Mouse (Mus musculus): ENCODE measurements around the gene Sptan1. TPM values are rescaled to one million over a fixed set of nuclear protein-coding genes. Genes with fewer than 3 reads are reported as not detected.
"Not testable (repeated sequence)": the region's sequence is repeated elsewhere in the genome, so short reads cannot be mapped to it uniquely, and the experiment has no call there.

Gene Sptan1
- total RNA-seq, 2 experiments from 2014 or later, result 940 to 943 TPM

DNA sequence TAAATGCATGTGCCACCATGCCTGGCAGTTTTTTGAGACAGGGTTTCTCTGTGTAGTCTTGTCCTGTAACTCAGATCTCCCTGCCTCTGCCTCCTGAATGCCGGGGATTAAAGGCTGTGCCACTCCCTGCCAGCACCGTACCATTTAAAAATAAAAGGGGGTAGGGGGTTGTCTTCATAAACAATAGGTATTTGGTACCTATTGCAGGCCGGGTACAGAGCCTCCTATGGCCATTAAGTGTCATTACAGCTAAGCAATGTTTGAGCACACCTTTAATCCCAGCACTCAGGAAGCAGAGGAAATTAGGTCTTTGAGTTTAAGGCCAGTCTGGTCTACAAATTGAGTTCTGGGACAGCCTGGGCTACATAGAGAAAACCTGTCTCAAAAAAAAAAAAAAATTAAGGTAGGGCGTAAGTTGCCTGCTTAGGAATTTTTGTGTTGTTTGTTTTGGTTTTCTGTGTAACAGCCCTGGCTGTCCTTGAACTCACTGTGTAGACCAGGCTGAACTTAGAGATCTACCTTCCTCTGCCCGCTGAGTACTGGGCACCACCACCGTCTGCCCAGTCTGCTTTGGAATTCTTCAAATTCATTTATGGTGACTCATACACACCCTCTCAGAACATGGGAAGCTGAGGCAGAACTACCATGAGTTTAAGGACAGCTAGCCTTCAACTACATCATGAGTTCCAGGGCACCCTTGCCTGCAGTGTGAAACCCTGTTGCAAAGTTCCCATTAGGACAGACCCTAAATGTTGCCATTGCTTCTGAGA lies 86.8 kb downstream of the Sptan1 start:
- intact Hi-C loops (cut with DNase I), result no loop called here

DNA sequence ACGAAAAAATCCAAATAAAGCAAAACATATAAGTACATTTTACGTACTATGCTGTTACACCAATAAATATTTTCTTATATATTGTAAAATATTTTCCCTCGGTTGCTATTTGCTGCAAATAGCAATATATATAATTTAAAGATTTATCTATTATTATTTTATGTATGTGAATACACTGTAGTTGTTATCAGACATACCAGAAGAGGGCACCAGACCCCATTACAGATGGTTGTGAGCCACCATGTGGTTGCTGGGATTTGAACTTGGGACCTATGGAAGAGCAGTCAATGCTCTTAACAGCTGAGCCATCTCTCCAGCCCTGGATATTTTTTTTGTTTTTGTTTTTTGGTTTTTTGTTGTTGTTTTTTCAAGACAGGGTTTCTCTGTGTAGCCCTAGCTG lies 90.0 kb downstream of the Sptan1 start:
- DNase-seq (ENCODE audit: low spot score in 2 of 2); intact Hi-C loops (cut with DNase I): not testable (repeated sequence)

More for the DNA sequence above, 86.8 kb downstream of the Sptan1 start:
- no peak for DNase-seq (ENCODE audit: low spot score in 2 of 2)

DNA sequence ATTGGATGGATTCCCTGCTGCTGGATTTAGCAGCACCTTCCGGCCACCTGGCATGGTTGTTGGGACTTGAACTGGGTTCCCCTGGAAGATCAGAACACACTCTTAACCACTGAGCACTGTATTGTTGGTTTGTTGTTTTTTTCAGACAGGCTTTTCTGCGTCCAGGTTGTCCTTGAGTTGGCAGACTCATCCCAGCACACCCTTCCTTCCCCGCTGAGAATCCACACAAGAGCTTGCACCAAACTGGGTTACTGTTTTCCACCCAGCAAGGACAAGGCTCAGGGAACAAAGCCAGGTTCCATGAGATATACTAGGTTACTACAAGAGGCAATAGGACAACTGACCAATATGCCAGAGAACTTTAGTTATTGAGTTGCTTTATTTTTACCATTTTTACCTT lies 91.4 kb downstream of the Sptan1 start:
- no peak for DNase-seq (ENCODE audit: low spot score in 2 of 2)
- intact Hi-C loops (cut with DNase I), result no loop called here

DNA sequence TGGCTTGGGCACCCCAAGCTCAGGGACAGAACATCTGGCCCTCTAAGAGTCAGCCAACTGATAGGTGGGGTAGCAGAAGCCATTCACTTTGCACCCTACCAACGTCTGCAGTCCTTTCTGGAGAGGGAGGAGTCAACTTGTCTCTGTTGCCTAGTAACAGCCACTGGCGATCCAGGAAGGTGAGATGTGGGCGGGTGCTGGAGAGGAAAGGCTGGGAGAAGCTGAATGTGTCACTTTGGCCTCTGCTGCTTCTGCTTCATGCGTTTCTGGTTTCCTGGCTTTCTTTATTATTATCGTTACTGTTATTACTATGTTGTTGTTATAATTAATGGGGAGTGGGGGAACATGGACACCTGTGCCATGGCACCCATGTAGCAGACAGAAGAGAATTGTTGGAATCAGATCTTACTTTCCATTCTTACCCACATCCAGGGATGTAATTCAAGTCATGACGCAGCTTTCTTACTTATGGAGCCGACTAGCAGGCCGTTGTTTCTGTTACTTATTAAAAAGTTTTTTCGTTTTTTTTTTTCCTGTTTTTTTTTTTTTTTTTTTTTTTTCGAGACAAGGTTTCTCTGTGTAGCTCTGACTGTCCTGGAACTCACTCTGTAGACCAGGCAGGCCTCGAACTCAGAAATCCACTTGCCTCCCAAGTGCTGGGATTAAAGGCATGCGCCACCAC lies 92.0 kb downstream of the Sptan1 start, which contains the start of gene Set:
Gene Set, plus strand, starts transcription at position 156 of the 682 bp plus-strand sequence.
- peak in 1 of 2 experiments; percentile 32 for DNase-seq (ENCODE audit: low spot score in 2 of 2)
- intact Hi-C loops (cut with DNase I), result no loop called here

DNA sequence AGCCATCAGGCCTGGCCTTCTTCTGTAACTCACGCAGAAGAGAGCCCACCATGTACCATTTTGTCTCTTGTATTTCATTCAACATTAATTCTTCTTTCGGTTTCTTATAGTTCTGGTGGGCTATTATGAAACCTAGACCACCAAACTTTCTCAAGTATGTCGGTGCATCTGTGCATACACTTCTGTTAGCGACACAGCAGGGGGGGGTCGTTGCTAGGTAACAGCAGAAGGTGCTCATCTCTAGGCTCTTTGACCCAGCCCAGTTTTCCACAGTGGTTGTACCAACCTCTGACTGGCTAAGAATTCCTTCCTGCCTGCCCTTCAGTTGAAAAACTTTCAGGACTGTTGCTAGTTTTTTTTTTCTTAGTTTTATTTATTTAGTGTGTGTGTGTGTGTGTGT lies 93.1 kb downstream of the Sptan1 start:
- no peak for DNase-seq (ENCODE audit: low spot score in 2 of 2)
- intact Hi-C loops (cut with DNase I), result no loop called here

DNA sequence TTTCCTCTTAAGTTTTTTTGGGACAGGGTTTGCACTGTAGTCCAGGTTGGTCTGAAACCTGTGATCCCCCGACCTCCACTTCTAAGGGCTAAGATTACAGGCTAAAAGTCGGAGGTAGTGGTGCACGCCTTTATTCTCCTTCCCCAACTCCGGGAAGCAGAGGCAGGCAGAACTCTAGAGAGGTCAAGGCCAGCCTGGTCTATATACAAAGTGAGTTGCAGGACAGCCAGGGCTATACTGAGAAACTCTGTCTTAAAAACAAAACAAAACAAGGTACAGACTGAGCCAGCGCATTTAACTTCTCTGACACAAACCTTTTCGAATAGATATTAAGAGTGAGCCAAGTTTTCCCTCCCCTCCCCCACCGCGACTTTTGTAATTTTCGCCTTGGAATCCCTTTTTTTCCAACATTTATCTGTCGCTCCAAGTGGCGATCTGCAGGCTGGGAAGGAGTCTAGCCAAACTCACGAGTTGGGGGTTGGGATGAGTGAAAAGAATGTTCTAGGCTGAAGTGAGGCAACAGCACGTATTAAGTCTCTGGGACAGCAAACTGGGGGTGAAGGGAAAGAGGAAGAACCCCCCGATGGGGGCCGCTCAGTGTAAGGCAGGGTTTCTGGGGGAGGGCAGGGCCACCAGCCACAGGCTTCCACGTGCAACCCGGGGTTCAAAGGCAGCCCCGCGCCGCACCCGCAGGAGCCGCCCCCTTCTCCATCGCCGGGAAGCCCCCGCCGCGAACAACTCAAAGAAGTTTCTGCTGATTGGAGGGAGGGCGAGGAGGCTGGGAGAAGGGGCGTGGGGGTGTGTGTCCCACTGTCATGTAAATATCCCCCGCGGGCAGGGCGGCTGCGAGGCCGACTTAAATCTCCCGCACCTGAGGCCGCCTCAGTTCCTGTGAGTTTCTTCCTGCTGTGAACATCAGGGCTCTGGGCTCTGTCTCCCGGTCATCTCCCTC lies 96.1 kb downstream of the Sptan1 start:
- intact Hi-C loops (cut with DNase I), result no loop called here
- DNase-seq (ENCODE audit: low spot score in 2 of 2), result no peak

DNA sequence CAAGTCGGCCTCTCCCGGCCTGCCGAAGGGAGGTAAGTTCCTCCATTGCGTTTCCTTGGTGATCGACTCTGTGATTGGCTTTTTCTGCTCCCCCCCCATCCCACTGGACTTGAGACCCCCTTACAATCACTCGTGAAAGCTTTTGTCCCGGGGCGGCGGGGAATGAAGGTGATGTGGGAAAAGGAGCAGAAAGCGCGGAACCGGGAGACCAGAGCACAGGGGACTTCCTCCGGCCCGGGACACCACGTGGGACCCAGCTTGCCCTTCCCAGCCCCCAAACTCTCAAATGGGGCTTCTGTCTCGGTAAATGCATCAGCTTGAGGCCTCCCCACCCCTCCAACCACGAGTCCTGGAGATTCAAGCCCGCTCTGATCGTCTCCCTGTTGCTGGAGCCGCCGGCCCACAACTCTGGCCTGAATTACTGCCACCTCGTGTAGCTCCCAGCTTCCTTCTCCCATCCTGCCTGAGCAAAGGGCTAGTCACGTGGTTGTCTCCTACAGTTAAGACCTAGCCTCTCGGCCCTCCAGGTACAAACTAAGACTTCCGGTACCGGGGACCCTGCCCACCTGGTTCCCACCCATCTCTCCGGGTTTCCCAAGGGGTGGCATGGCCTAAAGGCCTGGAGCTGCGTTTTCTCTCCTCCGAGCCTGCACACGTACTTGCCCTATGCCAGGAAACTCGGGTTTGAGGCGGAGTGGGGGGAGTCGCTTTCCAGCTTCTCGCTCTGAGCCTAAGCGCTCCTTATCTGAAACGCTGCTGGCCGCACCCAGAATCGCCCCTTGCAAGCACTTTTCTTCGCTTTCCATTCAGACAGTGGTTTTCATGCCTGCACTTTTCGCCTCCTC lies 97.1 kb downstream of the Sptan1 start:
- DNase-seq (ENCODE audit: low spot score in 2 of 2), result peak; percentile 26 to 42

DNA sequence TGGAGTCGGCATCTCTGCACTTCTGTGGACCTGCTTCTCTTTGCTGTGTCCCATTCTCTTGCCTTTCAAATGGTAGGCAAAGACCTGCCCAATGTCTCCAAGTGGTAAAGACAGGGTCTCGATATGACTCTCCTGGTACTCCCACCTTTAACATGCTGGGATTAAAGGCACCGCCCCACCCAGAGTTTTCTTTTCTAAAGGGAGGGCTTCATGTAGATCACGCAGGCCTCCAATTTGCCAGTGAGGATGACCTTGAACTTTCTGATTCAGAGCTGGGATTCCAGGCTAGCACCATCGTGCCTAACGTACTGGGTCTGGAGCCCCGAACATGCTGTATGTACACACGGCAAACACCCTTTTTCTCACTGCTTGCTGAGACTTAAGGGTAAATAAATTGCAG lies 97.9 kb downstream of the Sptan1 start:
- DNase-seq (ENCODE audit: low spot score in 2 of 2), result no peak

More for the DNA sequence above, 97.1 kb downstream of the Sptan1 start:
- intact Hi-C loops (cut with DNase I), result no loop called here

DNA sequence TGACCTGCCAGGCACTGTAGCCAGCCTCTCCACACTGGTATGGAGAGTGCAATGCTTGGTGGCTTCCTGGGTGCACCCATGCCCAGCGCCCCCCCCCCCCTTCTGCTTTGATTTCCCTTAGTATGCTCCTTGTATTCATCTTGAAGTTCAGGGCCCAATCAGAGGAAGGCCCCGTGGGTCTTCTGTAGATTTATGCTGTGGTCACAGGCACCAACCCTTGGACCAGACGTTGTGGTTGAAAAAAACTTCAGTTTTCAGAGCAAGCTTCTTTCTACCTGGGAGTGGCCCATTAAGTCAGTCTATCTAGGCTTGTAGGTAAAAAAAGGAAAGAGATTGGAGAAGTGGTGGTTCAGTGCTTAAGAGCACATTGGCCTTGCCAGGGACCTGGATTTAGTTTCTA lies 98.4 kb downstream of the Sptan1 start:
- intact Hi-C loops (cut with DNase I), result no loop called here
- DNase-seq (ENCODE audit: low spot score in 2 of 2), result no peak

More for the DNA sequence above, 97.9 kb downstream of the Sptan1 start:
- intact Hi-C loops (cut with DNase I), result no loop called here

DNA sequence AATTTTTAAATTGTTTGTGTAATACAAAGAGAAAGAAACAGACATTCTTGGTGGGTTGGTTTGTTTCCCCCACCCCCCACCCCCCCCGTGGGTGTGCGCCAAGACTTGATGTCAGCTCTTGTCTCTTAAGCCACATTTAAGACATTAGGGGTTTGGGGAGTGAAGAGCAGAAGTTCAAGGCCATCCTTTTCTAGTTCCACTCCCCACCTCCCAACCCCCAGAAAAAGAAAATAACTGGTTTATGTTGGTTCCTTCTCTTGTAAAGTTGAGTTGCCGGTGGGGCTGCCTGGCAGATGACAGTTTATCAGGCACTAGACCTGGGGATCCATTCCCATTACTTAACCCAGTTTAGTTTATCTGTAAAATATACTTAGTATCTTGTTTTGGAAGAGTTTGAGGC lies 98.9 kb downstream of the Sptan1 start:
- intact Hi-C loops (cut with DNase I), result no loop called here
- DNase-seq (ENCODE audit: low spot score in 2 of 2), result no peak

DNA sequence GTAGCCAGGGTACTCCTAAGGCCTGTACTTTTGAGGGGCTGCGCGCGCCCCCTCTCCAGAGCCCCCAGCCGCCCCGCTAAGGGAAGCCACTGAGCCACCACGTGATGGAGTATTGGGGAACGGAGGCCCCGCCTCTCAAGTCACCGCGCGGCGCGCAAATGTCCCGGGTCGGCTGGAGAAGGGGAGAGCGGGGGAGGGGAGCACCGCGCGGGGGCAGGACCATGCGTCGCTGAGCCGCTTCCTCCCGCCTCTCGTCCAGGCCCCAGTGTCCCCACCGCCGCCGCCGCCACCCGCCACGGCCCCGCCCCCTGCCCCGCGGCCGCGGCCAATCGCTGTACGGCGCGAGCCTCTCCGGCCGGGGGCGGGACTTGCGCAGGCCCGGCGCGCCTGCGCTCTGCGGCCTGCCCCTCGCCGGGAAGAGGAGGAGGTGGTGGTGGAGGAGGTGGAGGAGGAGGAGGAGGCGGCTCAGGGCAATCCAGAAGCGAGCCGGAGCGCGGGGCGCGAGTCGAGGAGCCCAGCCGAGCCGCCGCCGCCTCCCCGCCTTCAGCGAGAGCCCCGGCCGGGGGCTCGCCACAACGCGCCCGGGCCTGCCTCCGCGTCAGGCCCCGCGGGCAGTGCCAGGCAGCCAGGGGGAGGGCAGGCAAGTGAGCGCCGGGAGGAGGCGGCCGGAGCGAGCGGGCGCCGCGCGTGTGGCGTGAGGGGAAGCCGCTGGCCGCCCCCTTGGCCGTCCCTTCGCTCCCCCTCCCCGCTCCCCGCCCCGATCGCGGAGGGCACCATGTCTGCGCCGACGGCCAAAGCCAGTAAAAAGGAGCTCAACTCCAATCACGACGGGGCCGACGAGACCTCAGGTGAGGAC lies 100.9 kb downstream of the Sptan1 start:
- intact Hi-C loops (cut with DNase I), result loop anchor here (2.0 to 5.0 kb wide), 3 partner anchors 17 to 297 kb away; partner anchors contain the start of genes Wdr34 and Zer1
- DNase-seq (ENCODE audit: low spot score in 2 of 2), result peak; percentile 93

DNA sequence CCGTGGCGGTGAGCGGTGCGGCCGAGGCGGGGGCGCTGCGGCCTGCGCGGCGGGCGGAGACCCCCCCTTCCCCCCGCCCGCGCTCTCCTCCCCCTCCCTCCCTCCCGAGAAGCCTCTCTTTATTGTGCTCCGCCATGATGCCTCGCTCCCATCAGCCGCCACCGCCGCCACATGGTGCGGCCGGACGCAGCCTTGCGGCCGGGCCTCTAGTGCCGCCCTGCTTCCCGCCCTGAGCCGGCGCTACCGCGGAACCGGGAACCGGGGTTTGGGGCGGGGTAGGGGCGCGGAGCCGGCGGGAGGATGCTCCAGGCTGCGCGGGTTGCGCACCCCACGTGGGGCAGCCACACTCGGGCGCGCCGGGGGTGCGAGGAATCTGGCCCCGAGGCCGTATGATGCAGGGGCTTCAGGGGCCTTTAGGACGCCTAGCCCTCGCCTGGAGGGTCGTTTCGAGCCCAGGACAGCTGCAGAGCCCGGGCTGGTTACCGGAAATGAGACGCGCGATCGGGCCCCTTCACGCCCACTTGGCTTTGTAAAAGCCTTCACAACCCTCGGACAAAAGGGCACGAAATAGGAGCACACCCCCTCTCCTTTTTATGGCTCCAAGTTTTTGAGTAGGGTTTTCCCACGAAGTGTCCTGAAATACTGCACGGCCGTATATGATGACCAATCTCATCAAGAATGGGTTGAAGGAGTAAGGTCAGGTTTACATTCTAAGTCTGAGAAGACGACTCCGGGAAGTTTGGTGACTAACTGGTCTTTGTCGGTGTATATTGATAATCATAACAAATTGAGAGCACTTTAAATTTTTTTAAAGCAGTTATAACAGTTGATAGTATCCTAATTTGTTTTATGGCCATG lies 101.9 kb downstream of the Sptan1 start:
- intact Hi-C loops (cut with DNase I), result loop anchor here (2.0 to 5.0 kb wide), 3 partner anchors 18 to 296 kb away; partner anchors contain the start of genes Wdr34 and Zer1
- DNase-seq (ENCODE audit: low spot score in 2 of 2), result peak; percentile 43 to 49

DNA sequence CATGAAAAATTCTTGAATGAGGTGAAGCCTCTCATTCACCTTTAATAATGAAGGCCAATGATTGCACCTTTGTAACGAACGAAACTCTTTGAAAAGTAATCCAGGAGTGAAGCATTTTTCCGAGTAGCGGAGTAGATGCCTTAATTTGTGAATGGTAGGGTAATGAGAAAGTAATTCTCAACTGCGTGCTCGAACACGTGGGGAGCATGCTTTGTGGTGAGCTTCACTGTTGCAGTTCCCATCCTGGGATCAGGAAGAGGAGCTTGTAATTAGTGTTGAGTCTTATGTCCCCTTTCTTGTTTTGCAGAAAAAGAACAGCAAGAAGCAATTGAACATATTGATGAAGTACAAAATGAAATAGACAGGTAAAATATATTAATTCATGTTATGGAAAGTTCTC lies 102.6 kb downstream of the Sptan1 start:
- intact Hi-C loops (cut with DNase I), result loop anchor here (2.0 to 5.0 kb wide), 3 partner anchors 19 to 295 kb away; partner anchors contain the start of genes Wdr34 and Zer1
- DNase-seq (ENCODE audit: low spot score in 2 of 2), result no peak

DNA sequence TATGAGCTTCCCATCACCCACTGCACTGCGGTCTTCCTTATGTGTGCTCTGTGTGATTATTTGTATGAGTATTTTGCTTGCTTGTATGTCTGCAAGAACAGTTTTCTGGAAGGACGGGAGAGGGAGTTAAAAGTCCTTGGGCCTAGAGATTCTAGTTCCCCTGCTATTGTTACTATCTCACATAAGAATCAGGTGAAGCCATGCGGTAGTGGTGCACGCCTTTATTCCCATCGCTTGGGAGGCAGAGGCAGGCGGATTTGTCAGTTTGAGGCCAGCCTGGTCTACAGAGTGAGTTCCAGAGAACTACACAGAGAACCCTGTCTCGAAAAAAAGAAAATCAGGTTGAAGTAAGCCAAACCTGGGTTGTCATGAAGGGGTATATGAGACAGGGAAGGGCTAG lies 107.5 kb downstream of the Sptan1 start:
- intact Hi-C loops (cut with DNase I), result no loop called here
- no peak for DNase-seq (ENCODE audit: low spot score in 2 of 2)

DNA sequence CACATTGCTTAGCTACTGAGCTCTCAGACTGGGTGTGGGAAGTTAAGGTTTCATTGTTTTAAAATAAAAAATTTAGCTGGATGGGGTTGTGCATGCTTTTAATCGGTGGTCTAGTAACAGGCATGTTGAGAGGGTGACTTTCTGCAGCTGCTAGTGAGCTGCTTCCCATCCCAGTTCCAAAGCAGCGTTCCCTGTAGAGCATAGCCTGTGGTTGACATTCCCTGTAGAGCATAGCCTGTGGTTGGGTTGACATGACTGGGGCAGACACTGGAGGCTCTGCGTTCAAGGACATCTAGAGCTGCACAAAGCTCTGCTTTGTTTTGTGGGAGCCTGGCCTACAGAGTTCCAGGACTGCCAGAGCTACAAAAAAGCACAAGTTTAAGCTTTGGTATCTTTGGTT lies 107.9 kb downstream of the Sptan1 start:
- intact Hi-C loops (cut with DNase I), result no loop called here
- DNase-seq (ENCODE audit: low spot score in 2 of 2), result no peak

DNA sequence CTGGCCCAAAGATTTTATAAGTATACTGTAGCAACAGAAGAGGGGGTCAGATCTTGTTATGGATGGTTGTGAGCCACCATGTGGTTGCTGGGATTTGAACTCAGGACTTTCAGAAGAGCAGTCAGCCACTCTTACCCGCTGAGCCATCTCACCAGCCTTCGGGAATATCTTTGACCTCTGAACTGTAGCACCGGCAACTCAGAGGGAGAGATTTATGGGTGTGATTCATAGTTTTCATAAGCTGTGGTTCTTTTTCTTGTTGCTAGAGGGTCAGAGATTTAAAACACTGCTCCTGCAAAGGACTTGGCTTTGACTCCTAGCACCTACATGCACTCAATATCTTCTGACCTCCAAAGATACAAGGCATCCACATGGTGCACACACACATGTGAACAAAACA lies 110.3 kb downstream of the Sptan1 start:
- no peak for DNase-seq (ENCODE audit: low spot score in 2 of 2)
- intact Hi-C loops (cut with DNase I), result no loop called here

DNA sequence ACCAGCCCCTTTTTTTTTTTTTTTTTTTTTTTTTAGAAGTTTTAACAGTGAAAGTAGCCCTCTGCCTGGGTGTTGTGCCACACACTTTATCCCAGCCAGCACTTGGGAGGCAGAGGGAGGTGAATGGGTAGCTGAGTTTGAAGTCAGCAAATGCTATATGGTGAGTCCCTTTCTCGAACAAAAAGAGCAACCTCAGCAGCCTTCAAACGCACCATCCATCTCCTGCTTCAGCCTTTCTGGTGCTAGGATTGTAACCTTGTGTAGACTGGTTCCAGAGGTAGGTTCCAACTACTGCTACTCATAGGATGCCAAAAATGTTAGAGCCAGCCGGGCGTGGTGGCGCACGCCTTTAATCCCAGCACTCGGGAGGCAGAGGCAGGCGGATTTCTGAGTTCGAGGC lies 111.1 kb downstream of the Sptan1 start:
- no peak for DNase-seq (ENCODE audit: low spot score in 2 of 2)
- intact Hi-C loops (cut with DNase I), result no loop called here

Data from left cerebral cortex, postnatal 25 days (tissue).